Mouse (Mus musculus): ENCODE measurements around the gene Anapc11. TPM values are rescaled to one million over a fixed set of nuclear protein-coding genes. Genes with fewer than 3 reads are reported as not detected.
"Not testable (repeated sequence)": the region's sequence is repeated elsewhere in the genome, so short reads cannot be mapped to it uniquely, and the experiment has no call there.

Gene Anapc11
- polyA plus RNA-seq, 2 experiments, result 190 to 248 TPM

- H3K36me3 ChIP-seq (ENCODE audit: control insufficient read depth, insufficient read depth, low read length), result peaks cover 55% of the 10 kb centered on the region
- peak overlapping the region; percentile 93 for H3K27ac ChIP-seq (replicated peaks; ENCODE audit: low read depth, low read length)
- 69% methylated on average over 8 of the region's 8 CpGs for WGBS
- H3K9me3 ChIP-seq (ENCODE audit: control insufficient read depth, low read length), result no peaks in the 10 kb centered on the region
- peak overlapping the region; percentile 85 for H3K9ac ChIP-seq (ENCODE audit: low read depth, low read length, severe bottlenecking)
- peak overlapping the region; percentile 82 for H3K4me3 ChIP-seq (replicated peaks; ENCODE audit: low read length)
- H3K27me3 ChIP-seq (ENCODE audit: control insufficient read depth, insufficient read depth, low read length), result no peaks in the 10 kb centered on the region
- no peak for DNase-seq (ENCODE audit: low spot score)
- ATAC-seq (ENCODE audit: low FRiP score, low read depth), result no peak
- no peak for TF ChIP-seq POLR2A (IDR thresholded peaks at IDR 0.05; ENCODE audit: borderline replicate concordance, extremely low read depth, insufficient read depth, insufficient read length)
- H3K4me2 ChIP-seq (replicated peaks; ENCODE audit: low read depth, low read length, severe bottlenecking), result peak overlapping the region; percentile 96
- peaks cover 21% of the 10 kb centered on the region for H3K4me1 ChIP-seq (ENCODE audit: control insufficient read depth, insufficient read depth, low read length)
These were observed 15.8 kb upstream of the Anapc11 start for GRCm38 (mm10) chr11:120582268-120582981.

DNA sequence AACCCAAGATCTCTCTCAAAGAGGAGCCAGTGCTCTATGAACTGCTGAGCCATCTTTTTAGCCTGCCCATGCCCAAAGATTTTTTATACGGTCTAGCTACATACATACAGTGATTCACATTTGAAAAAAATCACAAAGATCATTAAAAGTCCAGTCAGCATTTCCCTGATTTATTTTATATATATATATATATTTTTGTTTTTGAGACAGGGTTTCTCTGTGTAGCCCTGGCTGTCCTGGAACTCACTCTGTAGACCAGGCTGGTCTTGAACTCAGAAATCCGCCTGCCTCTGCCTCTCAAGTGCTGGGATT lies 15.3 kb upstream of the Anapc11 start:
- H3K27me3 ChIP-seq (ENCODE audit: control insufficient read depth, insufficient read depth, low read length); H3K27ac ChIP-seq (replicated peaks; ENCODE audit: low read depth, low read length); H3K4me3 ChIP-seq (replicated peaks; ENCODE audit: low read length); ATAC-seq (ENCODE audit: low FRiP score, low read depth); DNase-seq (ENCODE audit: low spot score); H3K4me2 ChIP-seq (replicated peaks; ENCODE audit: low read depth, low read length, severe bottlenecking); H3K9ac ChIP-seq (ENCODE audit: low read depth, low read length, severe bottlenecking); H3K9me3 ChIP-seq (ENCODE audit: control insufficient read depth, low read length): not testable (repeated sequence)
- 85% methylated on average over 2 of the region's 2 CpGs for WGBS
- H3K4me1 ChIP-seq (ENCODE audit: control insufficient read depth, insufficient read depth, low read length), result peaks cover 21% of the 10 kb centered on the region
- H3K36me3 ChIP-seq (ENCODE audit: control insufficient read depth, insufficient read depth, low read length), result peaks cover 55% of the 10 kb centered on the region

DNA sequence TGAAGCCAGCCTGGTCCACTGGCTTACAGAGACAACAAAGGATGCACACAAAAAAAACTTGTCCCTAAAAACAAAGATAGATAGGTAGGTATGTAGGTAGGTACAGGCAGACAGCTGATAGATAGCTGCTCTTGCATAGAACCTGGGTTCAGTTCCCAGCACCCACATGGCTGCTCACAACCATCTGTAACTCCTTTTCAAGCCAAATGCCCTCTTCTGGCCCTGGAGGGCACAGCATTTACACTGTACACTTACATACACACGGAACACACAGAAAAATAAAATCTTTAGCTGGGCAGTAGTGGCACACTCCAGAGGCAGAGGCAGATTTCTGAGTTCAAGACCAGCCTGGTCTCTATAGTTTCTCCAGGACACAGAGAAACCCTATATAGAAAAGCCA lies 14.3 kb upstream of the Anapc11 start:
- Histone ChIP-seq H3K9ac (ENCODE audit: low read depth, low read length, severe bottlenecking) (no peak overlapping the region), H3K27me3 (ENCODE audit: control insufficient read depth, insufficient read depth, low read length) (no peaks in the 10 kb centered on the region), H3K36me3 (ENCODE audit: control insufficient read depth, insufficient read depth, low read length) (peaks cover 55% of the 10 kb centered on the region), H3K9me3 (ENCODE audit: control insufficient read depth, low read length) (no peaks in the 10 kb centered on the region), H3K4me2 (replicated peaks; ENCODE audit: low read depth, low read length, severe bottlenecking) (no peak overlapping the region), H3K4me3 (replicated peaks; ENCODE audit: low read length) (no peak overlapping the region), H3K4me1 (ENCODE audit: control insufficient read depth, insufficient read depth, low read length) (peaks cover 21% of the 10 kb centered on the region), H3K27ac (replicated peaks; ENCODE audit: low read depth, low read length) (no peak overlapping the region)
- no peak for TF ChIP-seq POLR2A (IDR thresholded peaks at IDR 0.05; ENCODE audit: borderline replicate concordance, extremely low read depth, insufficient read depth, insufficient read length)
- ATAC-seq (ENCODE audit: low FRiP score, low read depth), result no peak
- whole genome bisulfite sequencing, result 100% methylated on average over 1 of the region's 1 CpGs
- DNase-seq (ENCODE audit: low spot score), result no peak

DNA sequence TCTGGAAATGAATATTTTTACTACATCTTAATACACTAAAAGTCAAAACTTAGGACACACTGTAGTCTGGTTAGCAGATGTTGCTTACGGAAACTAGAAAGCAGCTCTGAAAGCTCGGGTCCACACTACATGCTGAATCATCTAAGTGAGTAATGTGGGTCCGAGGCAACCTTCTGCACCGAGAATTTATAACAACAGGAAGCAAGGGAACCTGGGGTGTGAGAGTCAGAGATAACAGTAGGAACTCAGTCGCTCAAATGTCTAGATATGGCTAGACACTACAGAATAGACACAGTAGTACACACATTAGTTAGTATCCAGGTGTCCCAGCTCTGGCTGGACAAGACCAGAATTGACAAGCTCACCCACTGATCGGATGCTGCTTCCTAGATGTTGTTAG lies 9.7 kb upstream of the Anapc11 start:
- TF ChIP-seq POLR2A (IDR thresholded peaks at IDR 0.05; ENCODE audit: borderline replicate concordance, extremely low read depth, insufficient read depth, insufficient read length), result no peak
- ATAC-seq (ENCODE audit: low FRiP score, low read depth), result no peak
- WGBS, result 92% methylated on average over 6 of the region's 6 CpGs
- no peak for DNase-seq (ENCODE audit: low spot score)
- Histone ChIP-seq H3K4me2 (replicated peaks; ENCODE audit: low read depth, low read length, severe bottlenecking) (no peak overlapping the region), H3K36me3 (ENCODE audit: control insufficient read depth, insufficient read depth, low read length) (peaks cover 87% of the 10 kb centered on the region), H3K9ac (ENCODE audit: low read depth, low read length, severe bottlenecking) (no peak overlapping the region), H3K27me3 (ENCODE audit: control insufficient read depth, insufficient read depth, low read length) (no peaks in the 10 kb centered on the region), H3K9me3 (ENCODE audit: control insufficient read depth, low read length) (no peaks in the 10 kb centered on the region), H3K4me1 (ENCODE audit: control insufficient read depth, insufficient read depth, low read length) (no peaks in the 10 kb centered on the region), H3K4me3 (replicated peaks; ENCODE audit: low read length) (no peak overlapping the region), H3K27ac (replicated peaks; ENCODE audit: low read depth, low read length) (no peak overlapping the region)

- Histone ChIP-seq H3K9me3 (ENCODE audit: control insufficient read depth, low read length) (no peaks in the 10 kb centered on the region), H3K4me2 (replicated peaks; ENCODE audit: low read depth, low read length, severe bottlenecking) (peak overlapping the region; percentile 79), H3K4me1 (ENCODE audit: control insufficient read depth, insufficient read depth, low read length) (peaks cover 13% of the 10 kb centered on the region), H3K4me3 (replicated peaks; ENCODE audit: low read length) (peak overlapping the region; percentile 99), H3K27ac (replicated peaks; ENCODE audit: low read depth, low read length) (peak overlapping the region; percentile 92), H3K27me3 (ENCODE audit: control insufficient read depth, insufficient read depth, low read length) (no peaks in the 10 kb centered on the region), H3K9ac (ENCODE audit: low read depth, low read length, severe bottlenecking) (peak overlapping the region; percentile 99), H3K36me3 (ENCODE audit: control insufficient read depth, insufficient read depth, low read length) (peaks cover 60% of the 10 kb centered on the region)
- DNase-seq (ENCODE audit: low spot score) (no peak), ATAC-seq (ENCODE audit: low FRiP score, low read depth) (peak; percentile 23)
- 4% methylated on average over 73 of the region's 99 CpGs for WGBS
- no peak for TF ChIP-seq POLR2A (IDR thresholded peaks at IDR 0.05; ENCODE audit: borderline replicate concordance, extremely low read depth, insufficient read depth, insufficient read length)
These were observed 683 bp upstream of the Anapc11 start for GRCm38 (mm10) chr11:120597240-120598235.
